Mouse (Mus musculus) megakaryocyte, embryonic 14.5 days (primary cell): ENCODE measurements around the gene Bub3. TPM values are rescaled to one million over a fixed set of nuclear protein-coding genes. Genes with fewer than 3 reads are reported as not detected.
A peak's percentile ranks its signal among the peaks of the same experiment; 100 is the strongest.

Experiments
- H3K27me3 ChIP-seq: replicated peaks from 2 replicates; pipeline ENCODE3; 2012; ENCODE audit warnings: inconsistent platforms
- H3K36me3 ChIP-seq: replicated peaks from 2 replicates; pipeline ENCODE3; 2012; ENCODE audit warnings: low read length, inconsistent platforms, mixed read lengths
- H3K4me1 ChIP-seq: 2 replicates; pipeline ENCODE4 v1.6.1; 2012; ENCODE audit warnings: inconsistent platforms
- H3K4me3 ChIP-seq: replicated peaks from 2 replicates; pipeline ENCODE3; 2012; ENCODE audit warnings: moderate library complexity, mild to moderate bottlenecking, inconsistent platforms
- H3K9me3 ChIP-seq: 2 replicates; pipeline ENCODE4 v1.6.1; 2012; ENCODE audit warnings: inconsistent platforms
- FLI1 ChIP-seq: IDR thresholded peaks from 2 replicates; pipeline ENCODE4 v1.6.1; 2012; ENCODE audit warnings: low read length, inconsistent platforms, mixed read lengths
- GATA1 ChIP-seq: IDR thresholded peaks from 3 replicates; pipeline ENCODE4 v1.6.1; 2012; ENCODE audit warnings: mixed read lengths, low read length, inconsistent platforms, borderline replicate concordance
- polyA plus RNA-seq: library from polyadenylated mRNA; stranded (reverse); fragments of >175 nt; gene quantifications from 2 replicates; pipeline ENCODE4 v1.2.3, GENCODE M21; 2012; ENCODE audit warnings: low replicate concordance; ENCODE audit not compliant: insufficient read depth

Gene Bub3
- polyA plus RNA-seq: 3.4 and 51.6 TPM in 2 replicates

DNA sequence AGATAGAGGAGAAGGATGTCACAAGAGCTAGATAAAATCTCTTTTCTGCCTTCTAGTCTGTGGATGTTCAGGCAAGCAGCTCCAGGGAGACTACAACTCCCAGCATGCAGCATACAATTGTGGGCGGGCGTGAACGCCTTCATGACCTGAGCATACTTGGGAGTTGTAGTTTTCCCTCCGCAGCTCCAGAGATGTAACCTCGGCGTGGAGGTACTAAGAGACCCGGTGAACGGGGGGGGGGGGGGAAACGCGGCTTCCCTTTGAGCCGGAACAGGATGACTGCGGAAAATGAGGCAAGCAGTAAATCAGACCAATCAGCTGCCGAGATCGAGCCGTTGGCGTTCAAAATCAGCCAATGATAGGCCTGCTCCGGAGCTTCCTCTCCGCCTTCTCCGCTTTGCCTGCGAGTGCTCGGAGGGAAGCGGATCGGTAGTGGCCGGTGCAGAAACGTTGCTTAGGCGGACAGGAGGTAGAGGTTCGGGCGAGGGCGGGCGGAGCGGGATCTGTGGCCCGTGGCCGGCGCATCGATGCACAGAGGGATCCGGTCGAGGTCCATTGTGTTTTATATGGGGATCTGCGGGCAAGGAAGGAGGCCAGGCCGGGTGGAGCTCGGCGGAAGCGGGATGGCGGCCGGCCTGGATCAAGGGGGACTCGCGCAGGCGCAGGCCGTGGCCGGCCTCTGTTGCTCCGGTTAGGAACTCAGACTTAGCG, at the start of gene Bub3:
Gene Bub3 (plus strand): TSS at position 237 of the 711 bp plus-strand sequence.
- Histone ChIP-seq H3K4me3 (peak within 1 kb of the TSS; percentile 99), H3K9me3 (no peaks in the 10 kb centered on the region), H3K27me3 (peaks cover 36% of the 10 kb centered on the region), H3K36me3 (peaks cover 34% of the 10 kb centered on the region), H3K4me1 (peaks cover 47% of the 10 kb centered on the region)
- TF ChIP-seq FLI1: no peak
- no peak for TF ChIP-seq GATA1

DNA sequence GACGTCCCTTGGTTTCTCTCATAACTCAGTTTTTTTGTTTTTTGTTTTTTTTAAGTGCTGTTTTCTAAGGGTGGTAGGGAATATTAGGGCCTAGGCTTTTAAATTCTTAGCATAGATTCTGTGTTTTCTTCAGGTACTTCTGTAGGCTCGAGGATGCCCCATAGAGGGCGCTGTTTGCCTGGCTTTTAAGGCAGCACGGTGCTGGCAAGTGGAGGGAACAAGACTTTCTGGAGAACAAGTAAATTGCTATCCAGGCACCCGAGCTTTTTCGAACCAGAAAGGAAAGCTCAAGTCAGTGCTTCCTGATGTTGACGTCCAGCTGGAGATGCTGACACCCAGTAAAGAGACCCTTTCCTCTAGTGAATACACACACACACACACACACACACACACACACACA, 20.0 kb upstream of the Bub3 start:
- Histone ChIP-seq H3K9me3 (no peaks in the 10 kb centered on the region), H3K4me1 (peaks cover 32% of the 10 kb centered on the region), H3K4me3 (no peak overlapping the region), H3K27me3 (peaks cover 86% of the 10 kb centered on the region), H3K36me3 (no peaks in the 10 kb centered on the region)
- TF ChIP-seq FLI1 (no peak), GATA1 (no peak)

DNA sequence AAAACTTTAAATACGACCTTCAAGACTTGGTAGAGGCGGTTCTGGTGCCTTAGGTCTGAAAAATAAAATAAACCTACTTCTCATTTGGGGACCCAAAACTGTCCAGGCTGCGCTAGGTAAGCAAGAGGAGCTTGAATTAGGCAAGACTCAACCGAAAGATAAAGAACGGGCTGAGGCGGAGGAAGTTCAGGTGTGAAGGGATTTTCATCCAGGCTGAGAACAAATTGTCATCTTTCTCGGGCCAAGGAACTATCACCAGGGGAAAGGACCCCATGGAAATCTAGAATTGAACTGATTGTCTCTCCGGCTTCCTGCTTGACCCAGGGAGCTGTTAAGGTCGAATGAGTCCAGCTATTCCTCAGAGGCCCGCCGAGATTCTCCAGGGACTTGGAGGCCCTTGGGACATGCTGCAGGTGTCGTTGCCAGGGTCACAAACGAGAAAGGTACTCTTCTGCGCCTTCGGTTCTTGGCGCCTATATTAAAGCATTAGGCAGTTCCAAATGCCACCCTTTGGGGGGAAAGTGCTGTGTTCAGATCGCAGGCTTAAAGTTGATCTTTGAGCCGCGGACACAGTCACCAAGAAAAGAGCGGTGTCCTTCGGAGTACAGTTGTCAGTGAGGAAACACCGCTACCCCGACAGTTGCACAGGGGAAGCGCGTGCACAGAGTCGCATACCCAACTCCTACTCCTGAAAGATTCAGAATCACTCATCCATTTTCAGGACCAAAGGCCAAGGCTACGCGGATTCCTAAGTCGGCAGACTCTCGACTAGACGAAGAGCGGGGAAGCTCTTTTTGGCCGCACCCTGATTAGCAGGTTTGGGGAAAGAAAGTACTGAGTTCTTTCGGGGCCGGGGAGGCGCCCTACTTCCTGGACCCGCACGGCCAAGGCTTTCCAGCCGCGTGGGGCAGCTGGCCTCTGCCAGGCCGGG, 18.6 kb upstream of the Bub3 start:
- TF ChIP-seq GATA1 (no peak), FLI1 (no peak)
- Histone ChIP-seq H3K4me1 (peaks cover 32% of the 10 kb centered on the region), H3K9me3 (no peaks in the 10 kb centered on the region), H3K4me3 (peak overlapping the region; percentile 42), H3K27me3 (peaks cover 94% of the 10 kb centered on the region), H3K36me3 (no peaks in the 10 kb centered on the region)

DNA sequence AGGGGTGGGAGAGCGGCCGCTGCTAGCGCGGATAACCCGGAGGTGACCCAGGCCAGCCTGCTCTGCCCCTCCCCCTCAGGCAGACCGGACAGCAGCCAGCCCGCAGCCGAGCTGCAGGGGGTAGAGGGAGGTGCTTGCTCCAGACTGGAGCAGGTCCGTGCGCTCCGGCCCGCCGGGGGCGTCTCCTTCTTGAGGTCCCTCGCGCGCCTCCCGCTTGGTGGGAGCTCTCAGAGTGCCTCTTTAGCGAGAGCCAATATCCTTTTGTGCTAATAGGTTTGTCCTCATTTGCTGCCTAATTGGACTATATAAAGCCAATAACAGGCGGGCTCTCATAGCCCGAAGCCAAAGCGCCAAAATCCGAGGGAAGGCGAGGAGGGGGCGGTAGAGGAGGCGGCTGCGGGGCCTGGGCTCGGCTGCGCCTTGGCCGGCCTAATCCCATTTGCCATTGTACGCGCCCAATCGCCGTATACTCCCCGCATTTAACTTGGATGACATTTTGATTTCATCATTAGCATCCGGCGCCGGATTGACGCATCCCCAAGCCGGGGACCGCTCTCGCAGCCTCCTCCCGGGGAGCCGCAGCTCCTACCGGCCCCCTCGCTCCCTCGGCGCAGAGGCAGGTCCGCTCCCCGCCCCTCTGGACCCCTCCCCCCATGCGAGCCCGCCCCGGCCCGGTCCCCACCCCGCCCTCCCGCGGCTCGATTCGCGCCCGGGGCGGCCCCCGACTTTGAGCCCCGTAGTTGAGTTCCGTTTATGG, 17.7 kb upstream of the Bub3 start, which contains the start of gene Hmx3:
Gene Hmx3 (plus strand): TSS at position 753 of the 757 bp plus-strand sequence.
- peak within 1 kb of the TSS; percentile 80 for H3K4me3 ChIP-seq
- peaks cover 94% of the 10 kb centered on the region for H3K27me3 ChIP-seq
- no peak for TF ChIP-seq FLI1
- no peak for TF ChIP-seq GATA1
- H3K9me3 ChIP-seq: no peaks in the 10 kb centered on the region
- H3K36me3 ChIP-seq: no peaks in the 10 kb centered on the region
- H3K4me1 ChIP-seq: peaks cover 32% of the 10 kb centered on the region

DNA sequence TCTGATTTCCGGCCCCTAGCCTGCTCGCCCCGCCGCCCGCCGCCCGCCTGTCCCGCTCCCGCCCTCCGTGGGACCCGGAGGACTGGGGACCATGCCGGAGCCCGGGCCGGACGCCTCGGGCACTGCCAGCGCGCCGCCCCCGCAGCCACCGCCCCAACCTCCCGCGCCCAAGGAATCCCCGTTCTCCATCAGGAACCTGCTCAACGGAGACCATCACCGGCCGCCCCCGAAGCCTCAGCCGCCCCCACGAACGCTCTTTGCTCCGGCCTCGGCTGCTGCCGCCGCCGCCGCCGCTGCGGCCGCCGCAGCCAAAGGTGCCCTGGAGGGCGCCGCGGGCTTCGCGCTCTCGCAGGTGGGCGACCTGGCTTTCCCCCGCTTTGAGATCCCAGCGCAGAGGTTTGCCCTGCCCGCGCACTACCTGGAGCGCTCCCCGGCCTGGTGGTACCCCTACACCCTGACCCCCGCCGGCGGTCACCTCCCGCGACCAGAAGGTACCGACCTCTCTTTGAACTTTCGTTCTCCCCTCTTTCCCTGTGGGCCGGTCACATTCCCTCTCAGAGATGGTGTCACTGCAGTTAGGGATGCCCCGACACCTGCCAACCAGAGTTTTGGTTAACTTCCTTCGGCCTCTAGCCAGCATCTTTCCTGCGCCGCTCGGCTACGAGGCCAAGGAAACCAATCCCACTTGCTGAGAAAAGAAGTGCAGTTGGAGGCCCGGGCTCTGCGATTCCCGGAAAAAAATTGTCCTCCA, 17.0 kb upstream of the Bub3 start:
- peak overlapping the region; percentile 75 for H3K4me3 ChIP-seq
- H3K4me1 ChIP-seq: peaks cover 32% of the 10 kb centered on the region
- H3K27me3 ChIP-seq: peaks cover 95% of the 10 kb centered on the region
- H3K36me3 ChIP-seq: no peaks in the 10 kb centered on the region
- H3K9me3 ChIP-seq: no peaks in the 10 kb centered on the region
- TF ChIP-seq GATA1 (no peak), FLI1 (no peak)

DNA sequence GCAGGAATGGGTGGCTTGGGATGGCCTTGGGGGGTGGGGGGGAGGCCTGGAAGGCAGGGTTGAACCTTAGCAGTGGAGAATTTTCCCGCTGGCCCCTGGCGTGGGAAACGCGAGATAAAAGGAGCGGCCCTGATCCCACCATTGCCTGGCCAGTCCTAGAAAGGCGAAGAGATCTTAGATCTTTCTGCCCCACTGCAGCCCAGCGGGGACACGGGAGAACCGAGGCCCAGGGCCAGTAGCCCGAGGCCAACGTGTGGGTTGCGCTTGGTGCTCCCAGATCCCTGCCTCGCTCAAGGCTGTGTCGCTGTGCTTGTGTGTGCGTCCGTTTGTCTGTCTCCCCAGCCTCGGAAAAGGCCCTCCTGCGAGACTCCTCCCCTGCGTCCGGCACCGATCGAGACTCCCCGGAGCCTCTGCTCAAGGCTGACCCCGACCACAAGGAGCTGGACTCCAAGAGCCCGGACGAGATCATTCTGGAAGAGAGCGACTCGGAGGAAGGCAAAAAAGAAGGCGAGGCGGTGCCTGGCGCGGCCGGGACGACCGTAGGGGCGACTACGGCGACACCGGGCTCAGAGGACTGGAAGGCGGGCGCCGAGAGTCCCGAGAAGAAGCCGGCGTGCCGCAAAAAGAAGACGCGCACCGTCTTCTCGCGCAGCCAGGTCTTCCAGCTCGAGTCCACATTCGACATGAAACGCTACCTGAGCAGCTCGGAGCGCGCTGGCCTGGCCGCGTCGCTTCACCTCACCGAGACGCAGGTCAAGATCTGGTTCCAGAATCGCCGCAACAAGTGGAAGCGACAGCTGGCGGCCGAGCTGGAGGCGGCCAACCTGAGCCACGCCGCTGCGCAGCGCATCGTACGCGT, 16.2 kb upstream of the Bub3 start:
- TF ChIP-seq GATA1: no peak
- no peak for TF ChIP-seq FLI1
- H3K9me3 ChIP-seq: no peaks in the 10 kb centered on the region
- H3K4me3 ChIP-seq: peak overlapping the region; percentile 80
- H3K27me3 ChIP-seq: peaks cover 95% of the 10 kb centered on the region
- peaks cover 32% of the 10 kb centered on the region for H3K4me1 ChIP-seq
- H3K36me3 ChIP-seq: no peaks in the 10 kb centered on the region

DNA sequence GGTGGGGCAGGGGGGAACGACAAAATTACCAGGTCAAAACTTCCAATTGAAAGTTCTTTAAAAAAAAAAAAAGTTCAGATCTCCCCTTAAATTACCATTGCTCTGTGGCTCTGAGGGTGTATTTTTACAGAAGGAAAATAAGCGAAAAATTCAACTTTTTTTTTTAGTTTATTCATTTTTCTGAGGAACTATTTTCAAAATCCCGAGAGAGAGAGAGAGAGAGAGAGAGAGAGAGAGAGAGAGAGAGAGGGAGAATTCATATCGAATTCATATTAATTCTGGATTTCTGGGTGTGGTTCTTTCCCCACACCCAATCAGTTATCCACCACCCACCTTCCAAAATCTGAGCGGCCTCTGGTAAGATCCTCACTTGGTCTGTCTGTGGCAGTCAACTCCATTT, 15.2 kb upstream of the Bub3 start:
- Histone ChIP-seq H3K9me3 (peaks cover 4% of the 10 kb centered on the region; the same call in 1 of the 2 replicates), H3K4me3 (no peak overlapping the region), H3K4me1 (peaks cover 39% of the 10 kb centered on the region), H3K36me3 (no peaks in the 10 kb centered on the region), H3K27me3 (peaks cover 97% of the 10 kb centered on the region)
- TF ChIP-seq FLI1: no peak
- no peak for TF ChIP-seq GATA1

DNA sequence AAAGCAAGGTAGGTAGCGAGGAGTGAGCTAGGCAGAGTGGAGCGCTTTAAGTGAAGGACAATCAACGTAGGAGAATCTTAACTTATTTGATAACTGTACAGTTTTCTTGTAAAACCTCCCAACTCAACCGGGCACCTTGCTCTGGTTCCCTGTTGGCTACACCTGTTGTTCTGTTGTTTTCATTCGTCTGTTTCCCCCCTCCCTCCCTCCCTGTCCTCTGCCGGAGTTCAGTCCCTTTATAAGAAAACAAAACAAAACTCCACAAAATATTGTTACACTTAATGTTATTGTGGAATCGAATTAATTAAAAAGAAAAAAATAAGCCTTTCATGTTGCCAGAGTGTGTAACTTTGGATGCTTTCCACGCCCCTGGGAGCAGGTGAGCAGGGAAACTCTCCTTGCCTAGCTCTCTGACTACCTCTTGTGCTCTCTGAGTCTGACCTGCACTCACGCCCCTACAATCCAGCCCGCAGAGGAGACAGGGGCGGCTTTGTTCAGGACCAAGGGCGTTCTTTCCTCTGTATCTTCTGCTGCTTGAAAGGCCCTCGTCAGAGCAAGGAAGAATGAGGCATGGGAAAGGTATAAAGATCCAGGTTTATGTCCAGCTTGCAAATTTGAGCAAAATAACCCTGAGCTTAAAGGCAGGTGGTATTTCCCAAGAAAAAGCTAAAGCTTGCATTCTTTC, 14.2 kb upstream of the Bub3 start:
- H3K4me3 ChIP-seq: no peak overlapping the region
- peaks cover 98% of the 10 kb centered on the region for H3K27me3 ChIP-seq
- TF ChIP-seq GATA1 (no peak), FLI1 (no peak)
- H3K9me3 ChIP-seq: peaks cover 4% of the 10 kb centered on the region; the same call in 1 of the 2 replicates
- H3K36me3 ChIP-seq: no peaks in the 10 kb centered on the region
- H3K4me1 ChIP-seq: peaks cover 41% of the 10 kb centered on the region
